Mouse (Mus musculus): Measurements from ENCODE around the gene Ipo11. TPM values are rescaled to one million over a fixed set of nuclear protein-coding genes. Genes with fewer than 3 reads are reported as not detected.
"Not testable (repeated sequence)": the region's sequence is repeated elsewhere in the genome, so short reads cannot be mapped to it uniquely, and the experiment has no call there.

Ipo11 gene
- polyA plus RNA-seq, 1 experiment from 2014 or later: 41.1 TPM

GRCm38 (mm10) chr13:106937138-106937472 is 347 bp upstream of the Ipo11 start:
- Histone ChIP-seq H3K4me3 (replicated peaks) (peak overlapping the region; percentile 96), H3K27ac (no peak overlapping the region), H3K9me3 (no peaks in the 10 kb centered on the region), H3K4me1 (replicated peaks) (peaks cover 14% of the 10 kb centered on the region), H3K27me3 (no peaks in the 10 kb centered on the region), H3K4me2 (replicated peaks) (peak overlapping the region; percentile 78), H3K36me3 (no peaks in the 10 kb centered on the region), H3K9ac (replicated peaks) (no peak overlapping the region)
- ATAC-seq: peak; percentile 14
- WGBS: 27% methylated on average over 7 of the region's 7 CpGs

DNA sequence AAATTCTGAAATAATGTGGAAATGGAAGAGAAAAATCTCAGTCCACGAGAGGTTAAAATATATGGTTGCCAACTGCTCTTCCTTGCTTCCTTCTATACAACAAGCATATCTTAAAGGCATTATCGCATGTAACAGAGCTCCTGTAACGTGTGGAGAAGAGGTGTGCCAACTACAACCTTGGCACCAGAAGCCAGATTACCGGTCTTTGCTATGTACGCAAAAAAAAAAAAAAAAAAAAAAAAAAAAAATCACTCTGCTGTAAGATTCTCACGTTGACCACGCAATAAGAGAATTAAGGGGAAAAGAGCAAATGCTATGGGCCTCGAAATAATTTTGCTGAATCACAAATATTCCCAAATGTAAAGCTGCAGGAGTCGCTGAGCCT is 895 bp downstream of the Ipo11 start:
- H3K9me3 ChIP-seq: no peaks in the 10 kb centered on the region
- H3K27me3 ChIP-seq: no peaks in the 10 kb centered on the region
- WGBS: 8% methylated on average over 9 of the region's 9 CpGs
- peak overlapping the region; percentile 96 for H3K4me3 ChIP-seq (replicated peaks)
- H3K9ac ChIP-seq (replicated peaks): peak overlapping the region; percentile 89
- peak overlapping the region; percentile 85; the same call in 1 of the 2 replicates for H3K27ac ChIP-seq
- no peak for ATAC-seq
- H3K36me3 ChIP-seq: no peaks in the 10 kb centered on the region
- H3K4me1 ChIP-seq (replicated peaks): peaks cover 14% of the 10 kb centered on the region
- H3K4me2 ChIP-seq (replicated peaks): peak overlapping the region; percentile 78

DNA sequence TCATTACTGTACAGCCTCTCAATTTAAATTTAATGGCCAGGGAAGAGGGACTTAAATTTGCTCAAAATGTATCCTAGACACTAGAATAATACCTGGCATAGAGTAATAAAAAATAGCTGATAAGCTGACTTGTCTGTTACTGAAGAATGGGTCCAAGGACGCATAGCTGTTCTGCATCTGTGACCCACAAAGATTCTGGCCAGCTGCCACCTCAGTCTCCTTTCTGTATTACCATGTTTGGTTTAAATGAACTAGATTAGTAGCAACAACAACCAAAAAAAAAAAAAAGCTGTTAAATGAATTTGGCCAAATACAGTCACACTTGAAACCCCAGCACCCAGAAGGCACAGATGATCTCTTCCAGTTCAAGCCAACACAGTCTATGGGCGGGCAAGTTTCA is 7.6 kb downstream of the Ipo11 start:
- 98% methylated on average over 2 of the region's 2 CpGs for WGBS
- ATAC-seq: no peak
- Histone ChIP-seq H3K4me2 (replicated peaks) (no peak overlapping the region), H3K27ac (no peak overlapping the region), H3K9ac (replicated peaks) (no peak overlapping the region), H3K9me3 (peaks cover 8% of the 10 kb centered on the region; the same call in 1 of the 2 replicates), H3K4me3 (replicated peaks) (no peak overlapping the region), H3K27me3 (no peaks in the 10 kb centered on the region), H3K4me1 (replicated peaks) (0 out of 2 replicates have a peak, but pooled peaks cover 3% of the 10 kb centered on the region), H3K36me3 (peaks cover 23% of the 10 kb centered on the region)

GRCm38 (mm10) chr13:106928296-106928695 is 8.5 kb downstream of the Ipo11 start:
- ATAC-seq: no peak
- Histone ChIP-seq H3K9me3 (peaks cover 8% of the 10 kb centered on the region; the same call in 1 of the 2 replicates), H3K4me3 (replicated peaks) (no peak overlapping the region), H3K4me1 (replicated peaks) (no peaks in the 10 kb centered on the region), H3K27me3 (no peaks in the 10 kb centered on the region), H3K36me3 (peaks cover 28% of the 10 kb centered on the region), H3K27ac (no peak overlapping the region), H3K9ac (replicated peaks) (no peak overlapping the region), H3K4me2 (replicated peaks) (no peak overlapping the region)
- 97% methylated on average over 4 of the region's 4 CpGs for WGBS

- not testable (repeated sequence) for H3K9ac ChIP-seq (replicated peaks); H3K27me3 ChIP-seq; ATAC-seq; H3K4me1 ChIP-seq (replicated peaks); H3K4me2 ChIP-seq (replicated peaks); H3K9me3 ChIP-seq; H3K27ac ChIP-seq; H3K4me3 ChIP-seq (replicated peaks)
- 97% methylated on average over 3 of the region's 3 CpGs for WGBS
- H3K36me3 ChIP-seq: peaks cover 47% of the 10 kb centered on the region
Measured at GRCm38 (mm10) chr13:106925921-106926320, 10.8 kb downstream of the Ipo11 start.

DNA sequence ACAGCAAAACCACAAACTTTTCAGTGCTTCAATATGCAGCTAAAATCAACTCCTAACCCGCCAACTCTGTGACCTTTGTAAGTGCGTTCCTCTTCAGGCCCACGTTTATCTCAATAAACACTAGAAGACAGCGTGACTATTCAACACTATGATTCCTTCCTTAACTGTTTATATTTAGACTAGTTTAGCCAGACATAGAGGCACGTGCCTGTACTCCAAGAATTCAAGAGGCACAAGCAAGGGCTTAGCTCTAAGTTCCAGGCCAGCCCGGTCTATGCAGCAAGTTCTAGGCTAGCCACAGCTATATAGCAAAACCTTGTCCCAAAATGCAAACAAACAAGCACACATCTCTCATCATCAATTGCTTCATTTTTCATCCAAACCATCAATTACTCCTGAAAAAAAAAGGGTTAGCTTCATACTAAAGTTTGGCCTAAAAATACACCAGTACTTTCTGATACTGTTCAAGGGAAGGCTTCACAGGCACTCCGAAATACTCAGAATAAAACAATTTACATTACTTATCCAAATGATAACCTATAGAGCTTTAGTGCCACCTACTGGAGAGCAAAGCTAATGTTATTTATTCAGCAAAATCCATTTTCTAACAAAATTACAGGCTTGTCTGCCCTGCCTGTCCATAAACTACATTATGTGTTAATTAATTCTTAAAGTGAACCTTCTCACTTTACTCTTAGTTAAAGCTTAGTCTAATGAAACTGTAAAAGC is 18.3 kb downstream of the Ipo11 start:
- peak; percentile 45; the same call in 1 of the 2 replicates for ATAC-seq
- no peaks in the 10 kb centered on the region for H3K4me1 ChIP-seq (replicated peaks)
- no peaks in the 10 kb centered on the region for H3K9me3 ChIP-seq
- no peak overlapping the region for H3K4me3 ChIP-seq (replicated peaks)
- 90% methylated on average over 7 of the region's 7 CpGs for WGBS
- H3K9ac ChIP-seq (replicated peaks): no peak overlapping the region
- no peak overlapping the region for H3K4me2 ChIP-seq (replicated peaks)
- H3K36me3 ChIP-seq: peaks cover 31% of the 10 kb centered on the region
- H3K27ac ChIP-seq: no peak overlapping the region
- no peaks in the 10 kb centered on the region for H3K27me3 ChIP-seq

- no peak overlapping the region for H3K4me2 ChIP-seq (replicated peaks)
- 89% methylated on average over 3 of the region's 3 CpGs for WGBS
- no peak overlapping the region for H3K9ac ChIP-seq (replicated peaks)
- H3K27me3 ChIP-seq: no peaks in the 10 kb centered on the region
- H3K36me3 ChIP-seq: peaks cover 22% of the 10 kb centered on the region
- no peak for ATAC-seq
- H3K4me3 ChIP-seq (replicated peaks): no peak overlapping the region
- H3K27ac ChIP-seq: no peak overlapping the region
- no peaks in the 10 kb centered on the region for H3K4me1 ChIP-seq (replicated peaks)
- H3K9me3 ChIP-seq: no peaks in the 10 kb centered on the region
Measured at GRCm38 (mm10) chr13:106913125-106913736, 23.5 kb downstream of the Ipo11 start.

DNA sequence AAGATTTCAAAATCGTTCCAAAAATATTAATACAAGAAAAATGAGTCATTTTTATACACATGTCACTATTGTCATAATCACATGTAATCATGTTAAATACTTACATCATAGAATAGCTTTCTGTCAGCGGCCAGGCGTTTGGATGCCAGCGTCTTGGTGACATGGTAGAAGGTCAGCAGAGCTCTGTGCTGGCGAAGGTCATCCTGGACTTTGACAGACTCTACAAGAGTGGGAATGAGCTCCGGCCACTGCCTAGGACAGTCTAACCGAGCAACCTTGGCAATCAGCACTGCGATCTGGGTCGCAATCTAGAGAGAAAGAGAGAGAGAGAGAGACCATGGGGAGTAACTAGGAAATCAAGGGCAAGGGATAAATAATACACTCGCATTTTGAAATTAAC is 26.7 kb downstream of the Ipo11 start:
- ATAC-seq: no peak
- Histone ChIP-seq H3K4me3 (replicated peaks) (no peak overlapping the region), H3K27me3 (no peaks in the 10 kb centered on the region), H3K36me3 (peaks cover 43% of the 10 kb centered on the region), H3K4me1 (replicated peaks) (no peaks in the 10 kb centered on the region), H3K4me2 (replicated peaks) (no peak overlapping the region), H3K27ac (no peak overlapping the region), H3K9me3 (no peaks in the 10 kb centered on the region), H3K9ac (replicated peaks) (no peak overlapping the region)
- WGBS: 95% methylated on average over 10 of the region's 10 CpGs

DNA sequence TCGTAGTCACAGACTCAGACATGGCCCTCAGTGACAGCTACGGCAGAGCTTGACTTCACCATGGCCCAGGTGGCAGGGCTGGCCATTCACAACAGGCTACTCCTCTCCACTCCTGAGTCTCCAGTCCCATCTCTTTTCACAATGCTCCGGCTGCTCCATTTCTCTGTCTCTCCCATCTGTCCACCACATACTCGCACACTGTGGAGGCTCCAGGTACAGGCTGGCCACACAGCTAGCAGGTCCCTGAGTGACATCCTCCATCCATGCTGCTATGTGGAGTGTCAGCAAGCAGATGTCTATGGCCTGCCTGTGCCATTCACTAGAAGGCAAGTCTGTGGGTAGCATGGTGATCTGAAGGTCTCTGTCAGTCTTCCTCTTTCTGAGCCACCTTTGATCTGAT is 29.5 kb downstream of the Ipo11 start:
- Histone ChIP-seq H3K9me3 (no peaks in the 10 kb centered on the region), H3K4me1 (replicated peaks) (peaks cover 4% of the 10 kb centered on the region; the same call in 1 of the 2 replicates), H3K27ac (no peak overlapping the region), H3K27me3 (no peaks in the 10 kb centered on the region), H3K36me3 (peaks cover 46% of the 10 kb centered on the region), H3K4me2 (replicated peaks) (no peak overlapping the region), H3K9ac (replicated peaks) (no peak overlapping the region), H3K4me3 (replicated peaks) (no peak overlapping the region)
- 98% methylated on average over 4 of the region's 4 CpGs for WGBS
- 0 out of 2 replicates have a peak, but pooled peaks have one; percentile 30 for ATAC-seq

DNA sequence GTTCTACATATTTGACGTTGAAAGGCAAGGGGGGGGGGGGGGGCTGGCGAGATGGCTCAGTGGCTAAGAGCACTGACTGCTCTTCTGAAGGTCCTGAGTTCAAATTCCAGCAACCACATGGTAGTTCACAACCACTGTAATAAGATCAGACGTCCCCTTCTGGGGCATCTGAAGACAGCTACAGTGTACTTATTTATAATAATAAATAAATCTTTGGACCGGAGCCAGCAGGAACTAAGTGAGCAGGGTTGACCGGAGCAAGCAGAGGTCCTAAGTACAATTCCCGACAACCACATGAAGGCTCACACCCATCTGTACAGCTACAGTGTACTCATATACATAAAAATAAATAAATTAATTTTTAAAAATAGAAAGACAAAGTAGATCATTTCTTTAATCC is 31.6 kb downstream of the Ipo11 start:
- 89% methylated on average over 6 of the region's 6 CpGs for WGBS
- not testable (repeated sequence) for H3K4me3 ChIP-seq (replicated peaks)
- H3K36me3 ChIP-seq: peaks cover 49% of the 10 kb centered on the region

GRCm38 (mm10) chr13:106904637-106905036 is 32.1 kb downstream of the Ipo11 start:
- ATAC-seq: no peak
- WGBS: 94% methylated on average over 3 of the region's 3 CpGs
- H3K4me3 ChIP-seq (replicated peaks): no peak overlapping the region
- H3K27me3 ChIP-seq: no peaks in the 10 kb centered on the region
- H3K27ac ChIP-seq: no peak overlapping the region
- peaks cover 49% of the 10 kb centered on the region for H3K36me3 ChIP-seq
- no peak overlapping the region for H3K4me2 ChIP-seq (replicated peaks)
- peaks cover 4% of the 10 kb centered on the region; the same call in 1 of the 2 replicates for H3K4me1 ChIP-seq (replicated peaks)
- H3K9me3 ChIP-seq: no peaks in the 10 kb centered on the region
- H3K9ac ChIP-seq (replicated peaks): no peak overlapping the region

More for the DNA sequence above, 31.6 kb downstream of the Ipo11 start:
- not testable (repeated sequence) for H3K4me1 ChIP-seq (replicated peaks); H3K4me2 ChIP-seq (replicated peaks); ATAC-seq; H3K9me3 ChIP-seq; H3K27me3 ChIP-seq; H3K9ac ChIP-seq (replicated peaks); H3K27ac ChIP-seq

GRCm38 (mm10) chr13:106894284-106894683 is 42.5 kb downstream of the Ipo11 start:
- Histone ChIP-seq H3K4me2 (replicated peaks) (no peak overlapping the region), H3K27ac (no peak overlapping the region), H3K4me1 (replicated peaks) (no peaks in the 10 kb centered on the region), H3K9me3 (no peaks in the 10 kb centered on the region), H3K36me3 (peaks cover 43% of the 10 kb centered on the region), H3K9ac (replicated peaks) (no peak overlapping the region), H3K4me3 (replicated peaks) (no peak overlapping the region), H3K27me3 (no peaks in the 10 kb centered on the region)
- WGBS: 92% methylated on average over 2 of the region's 2 CpGs
- ATAC-seq: no peak

Measured in midbrain, embryonic 13.5 days (tissue).